Mouse (Mus musculus) lung, postnatal 36 days (tissue): Measurements from ENCODE around the gene Kng1.
"Not testable (repeated sequence)": the region's sequence is repeated elsewhere in the genome, so short reads cannot be mapped to it uniquely, and the experiment has no call there.

Source experiments
- DNase-seq: peaks from one replicate; pipeline ENCODE4 v3.0.0; 2022; ENCODE audit warnings: mixed read lengths

The Kng1 gene

GRCm38 (mm10) chr16:23095581-23095980 is 37.9 kb downstream of the Kng1 start:
- not testable (repeated sequence) for DNase-seq

- not testable (repeated sequence) for DNase-seq
These were observed 39.2 kb downstream of the Kng1 start for GRCm38 (mm10) chr16:23096886-23097285.

GRCm38 (mm10) chr16:23097290-23098104 is 39.8 kb downstream of the Kng1 start:
- not testable (repeated sequence) for DNase-seq

GRCm38 (mm10) chr16:23098105-23098452 is 40.4 kb downstream of the Kng1 start:
- not testable (repeated sequence) for DNase-seq

GRCm38 (mm10) chr16:23099632-23100031 is 42.0 kb downstream of the Kng1 start:
- DNase-seq = no peak

GRCm38 (mm10) chr16:23100099-23100575 is 42.5 kb downstream of the Kng1 start:
- DNase-seq = peak; percentile 12

GRCm38 (mm10) chr16:23100613-23101012 is 42.9 kb downstream of the Kng1 start:
- DNase-seq = no peak

- DNase-seq = peak; percentile 20
These were observed 44.8 kb downstream of the Kng1 start for GRCm38 (mm10) chr16:23102340-23103037.

GRCm38 (mm10) chr16:23103038-23103745 is 45.5 kb downstream of the Kng1 start:
- DNase-seq = no peak

GRCm38 (mm10) chr16:23103841-23104240 is 46.2 kb downstream of the Kng1 start:
- DNase-seq = no peak

GRCm38 (mm10) chr16:23106121-23106520 is 48.5 kb downstream of the Kng1 start:
- DNase-seq = peak; percentile 22

GRCm38 (mm10) chr16:23107231-23107942 is 49.7 kb downstream of the Kng1 start, which contains the start of gene Eif4a2:
TSS of gene Eif4a2 (plus strand) at chr16:23107444.
- peak; percentile 91 for DNase-seq

GRCm38 (mm10) chr16:23107946-23108759 is 50.5 kb downstream of the Kng1 start:
- DNase-seq = peak; percentile 90

- DNase-seq = no peak
These were observed 51.3 kb downstream of the Kng1 start for GRCm38 (mm10) chr16:23108943-23109342.

GRCm38 (mm10) chr16:23109350-23110280 is 52.0 kb downstream of the Kng1 start:
- DNase-seq = no peak

- DNase-seq = no peak
These were observed 54.7 kb downstream of the Kng1 start for GRCm38 (mm10) chr16:23112348-23112747.

- DNase-seq = no peak
These were observed 55.3 kb downstream of the Kng1 start for GRCm38 (mm10) chr16:23112861-23113435.

GRCm38 (mm10) chr16:23113903-23114302 is 56.2 kb downstream of the Kng1 start:
- no peak for DNase-seq

GRCm38 (mm10) chr16:23114339-23115171 is 56.9 kb downstream of the Kng1 start:
- DNase-seq = no peak
